Mouse (Mus musculus): ENCODE data around the gene Siah3.
A peak's percentile ranks its signal among the peaks of the same experiment; 100 is the strongest.

Siah3 gene

DNA sequence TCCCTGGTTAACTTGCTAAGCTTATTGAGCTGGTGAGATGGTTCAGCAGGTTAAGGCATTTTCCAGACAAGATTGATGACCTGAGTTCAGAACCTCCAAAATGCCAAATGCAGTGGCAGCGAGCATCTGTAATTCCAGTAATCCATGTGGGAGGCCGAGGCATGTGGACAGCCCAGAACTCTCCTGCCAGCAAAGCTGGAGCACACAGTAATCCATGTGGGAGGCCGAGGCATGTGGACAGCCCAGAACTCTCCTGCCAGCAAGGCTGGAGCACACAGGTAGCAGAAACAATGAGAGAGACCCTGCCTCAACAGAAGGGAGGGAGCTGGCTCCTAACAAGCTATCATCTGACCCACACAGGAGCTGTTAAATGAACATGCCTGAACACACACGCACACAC, 13.2 kb downstream of the Siah3 start:
- DNase-seq, result no peak

DNA sequence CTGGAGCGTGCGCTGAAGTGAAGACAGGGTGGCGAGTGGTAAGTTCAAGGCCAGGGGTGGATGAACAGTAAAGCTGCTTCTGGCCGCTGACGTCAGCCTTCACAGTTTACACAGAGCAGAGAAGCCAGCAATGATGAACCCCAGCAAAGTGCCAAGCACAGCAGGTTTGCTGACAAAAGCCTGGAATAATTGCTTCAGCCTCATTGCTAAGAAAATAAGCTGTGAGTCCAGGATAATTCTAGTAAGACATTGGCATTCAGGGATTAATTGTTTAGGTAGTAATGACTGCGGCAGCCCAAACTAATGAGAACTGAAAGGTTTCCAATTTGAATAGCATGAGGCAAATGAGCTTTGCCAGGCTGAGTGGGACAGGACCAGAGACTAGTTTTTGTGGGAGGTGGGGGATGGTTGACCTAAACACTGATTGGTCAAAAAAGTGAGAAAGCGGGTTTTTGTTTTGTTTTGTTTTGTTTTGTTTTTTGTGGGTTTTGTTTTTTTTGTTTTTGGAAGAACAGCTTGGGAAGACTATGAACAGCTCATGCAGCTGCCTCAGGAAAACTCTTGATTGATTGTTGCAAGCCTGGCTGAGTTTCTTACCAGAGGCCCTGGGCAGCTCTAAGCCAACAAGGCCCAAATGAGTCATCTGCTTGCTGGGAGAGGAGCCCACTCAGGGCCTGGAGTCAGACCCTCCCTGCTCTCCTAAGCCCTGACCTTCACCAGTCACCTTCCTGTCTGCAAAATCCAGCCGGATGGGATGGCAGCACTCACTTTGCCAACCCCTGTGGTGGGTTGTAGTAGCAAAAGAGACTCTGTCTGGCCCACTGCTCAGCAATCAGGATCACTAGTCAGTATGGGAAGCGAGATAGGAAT, 17.5 kb downstream of the Siah3 start:
- DNase-seq, result no peak

DNA sequence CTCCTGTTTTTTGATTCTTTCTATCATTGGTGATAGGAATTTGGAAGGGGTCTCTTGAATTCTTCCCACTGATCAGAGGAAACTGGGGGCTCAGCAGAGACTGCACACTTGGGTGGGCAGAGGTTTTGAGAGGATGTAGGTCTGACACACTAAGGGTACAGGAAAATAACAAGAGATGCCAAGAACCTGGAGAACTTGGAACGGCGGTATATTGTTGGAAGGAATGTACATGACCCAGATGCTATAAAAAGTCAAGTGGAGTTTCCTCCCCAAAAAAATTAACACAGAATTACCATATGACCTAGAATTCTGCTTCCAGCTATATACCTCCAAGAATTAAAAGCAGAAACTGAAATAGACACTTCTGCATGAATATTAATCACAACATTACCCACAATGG, 20.1 kb downstream of the Siah3 start:
- DNase-seq, result no peak

DNA sequence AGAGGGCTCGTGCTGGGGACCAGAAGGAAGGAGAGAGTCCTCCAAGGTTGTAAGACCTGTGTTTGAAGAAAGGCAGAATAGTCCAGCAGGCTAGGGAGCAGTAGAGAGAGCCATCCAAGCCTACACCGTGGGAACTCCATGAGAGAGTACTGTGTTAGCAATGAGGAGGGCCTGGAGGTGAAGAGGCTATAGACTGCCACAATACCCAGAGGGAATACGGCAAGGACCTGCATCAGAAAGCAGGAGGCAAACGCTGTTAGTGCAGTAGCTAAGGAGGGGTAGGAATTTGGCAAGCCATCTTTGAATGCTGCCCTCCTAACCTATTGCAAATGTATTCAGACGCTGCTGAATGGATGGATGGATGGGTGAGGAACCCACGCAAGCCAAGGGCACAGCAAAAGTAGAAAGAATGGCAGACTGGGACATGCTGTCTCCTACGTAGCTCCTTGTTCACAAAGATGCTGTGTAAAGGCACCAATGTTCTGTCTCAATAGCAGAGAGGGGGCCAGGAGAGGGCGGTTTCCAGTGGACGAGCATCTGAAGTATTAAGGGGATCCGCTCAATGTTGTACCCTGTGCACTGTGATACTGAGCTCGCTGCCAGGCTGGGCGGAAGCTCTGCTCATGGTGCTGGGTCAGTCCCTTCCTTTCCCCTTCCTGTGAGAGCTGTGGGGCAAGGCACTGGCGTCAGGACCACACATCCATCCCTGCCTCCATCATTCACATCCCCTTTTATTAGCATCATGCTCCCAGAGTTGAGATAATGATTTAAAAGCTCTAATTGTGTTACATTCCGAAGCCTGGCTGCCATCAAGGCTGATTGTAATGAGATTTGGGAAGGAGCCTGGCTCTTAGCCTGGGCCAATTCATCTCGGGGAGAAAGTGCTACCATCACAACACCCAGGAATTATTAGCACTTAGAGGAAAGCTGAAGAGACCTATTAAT, 26.7 kb downstream of the Siah3 start:
- DNase-seq, result no peak

DNA sequence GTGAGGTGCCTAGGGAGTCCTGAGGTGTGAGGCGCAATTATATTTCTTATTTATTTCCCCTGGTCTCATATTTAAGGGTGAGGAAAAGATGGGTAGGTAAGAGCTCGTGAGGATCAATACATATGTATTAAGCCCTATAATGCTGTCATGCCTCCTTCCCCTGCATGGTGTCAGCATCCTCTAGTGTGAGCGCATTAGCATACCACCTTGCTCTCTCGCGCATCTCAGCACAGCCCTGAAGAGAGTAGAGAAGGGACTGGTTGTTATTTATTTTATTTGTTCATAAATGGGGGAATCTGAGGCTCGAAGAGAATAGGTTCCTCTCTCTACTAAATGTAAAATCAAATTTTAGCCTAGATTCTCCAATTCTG, 27.4 kb downstream of the Siah3 start:
- DNase-seq, result no peak

GRCm38 (mm10) chr14:75487932-75488331, 32.1 kb downstream of the Siah3 start:
- DNase-seq, result no peak

DNA sequence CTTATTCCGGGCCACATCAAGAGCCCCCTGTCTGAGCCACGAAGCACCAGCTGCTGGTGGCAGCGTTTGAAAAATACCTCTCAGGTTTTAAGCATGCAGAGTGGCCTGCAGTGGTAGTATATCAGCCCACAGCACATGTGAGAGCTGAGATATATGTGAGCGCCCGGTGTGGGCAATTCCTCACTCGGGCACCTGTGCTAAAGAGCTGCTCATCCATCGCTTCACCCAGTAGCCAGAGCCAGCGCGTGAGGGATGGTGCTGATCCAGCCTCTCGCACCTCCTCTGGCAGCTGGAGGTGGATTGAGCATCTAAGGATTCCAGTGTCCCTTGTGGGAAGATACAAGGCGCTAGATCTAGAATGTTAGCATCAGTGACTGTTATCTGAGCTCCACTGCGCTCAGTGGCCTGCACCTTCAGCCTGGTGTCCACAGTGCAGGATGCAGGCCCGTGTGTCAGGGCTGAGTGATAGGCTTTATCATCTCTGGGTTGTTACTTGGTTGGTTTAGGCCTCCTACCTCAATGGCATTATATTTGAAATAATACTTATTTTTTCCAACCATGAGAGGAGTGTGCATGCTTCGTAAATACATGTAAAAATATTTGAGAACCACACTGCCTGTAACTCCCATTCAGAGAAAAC, 37.9 kb downstream of the Siah3 start:
- DNase-seq, result no peak

GRCm38 (mm10) chr14:75494926-75495325, 39.1 kb downstream of the Siah3 start:
- no peak for DNase-seq

DNA sequence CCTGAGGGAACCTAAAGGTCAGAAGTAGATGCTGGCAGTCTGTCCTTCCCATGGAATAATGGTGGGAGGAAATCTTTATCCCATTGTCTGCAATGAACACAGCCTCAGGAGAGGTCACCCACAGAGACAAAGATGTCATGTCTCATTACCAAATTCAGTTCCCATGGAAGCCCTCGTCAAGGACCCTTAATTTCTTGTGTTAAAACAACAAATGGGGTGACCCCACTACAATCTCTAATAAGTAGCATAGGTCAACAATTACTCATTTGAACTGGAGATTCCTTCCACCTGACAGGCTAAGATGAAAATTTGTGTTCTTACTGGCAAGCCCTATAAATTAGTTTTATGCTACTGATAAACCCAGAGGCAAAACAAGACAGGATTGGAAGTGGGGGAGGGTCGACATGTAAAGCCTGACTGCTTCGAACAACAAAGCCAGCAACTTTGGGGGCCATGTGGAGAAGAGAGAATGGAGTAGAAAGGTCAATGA, 45.8 kb downstream of the Siah3 start:
- DNase-seq, result no peak

GRCm38 (mm10) chr14:75502446-75502845, 46.7 kb downstream of the Siah3 start:
- peak; percentile 10 for DNase-seq

DNA sequence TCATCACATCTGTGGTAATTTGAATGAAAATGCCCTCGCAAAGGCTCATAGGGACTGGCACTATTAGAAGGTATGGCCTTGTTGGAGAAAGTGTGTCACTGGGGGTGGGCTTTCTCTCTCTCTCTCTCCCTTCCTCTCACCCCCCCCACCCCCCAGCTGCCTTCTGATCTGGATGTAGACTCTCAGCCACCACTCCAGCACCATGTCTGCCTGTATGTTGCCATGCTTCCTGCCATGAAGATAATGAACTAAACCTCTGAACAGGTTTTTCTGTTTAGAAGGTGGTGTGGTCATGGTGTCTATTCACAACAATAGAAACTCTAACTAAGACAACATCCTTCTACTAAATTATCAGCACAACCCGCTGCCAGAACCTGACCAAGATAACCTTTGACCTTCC, 48.5 kb downstream of the Siah3 start:
- DNase-seq, result no peak

- no peak for DNase-seq
Observed at GRCm38 (mm10) chr14:75505126-75505840, 49.5 kb downstream of the Siah3 start.

DNA sequence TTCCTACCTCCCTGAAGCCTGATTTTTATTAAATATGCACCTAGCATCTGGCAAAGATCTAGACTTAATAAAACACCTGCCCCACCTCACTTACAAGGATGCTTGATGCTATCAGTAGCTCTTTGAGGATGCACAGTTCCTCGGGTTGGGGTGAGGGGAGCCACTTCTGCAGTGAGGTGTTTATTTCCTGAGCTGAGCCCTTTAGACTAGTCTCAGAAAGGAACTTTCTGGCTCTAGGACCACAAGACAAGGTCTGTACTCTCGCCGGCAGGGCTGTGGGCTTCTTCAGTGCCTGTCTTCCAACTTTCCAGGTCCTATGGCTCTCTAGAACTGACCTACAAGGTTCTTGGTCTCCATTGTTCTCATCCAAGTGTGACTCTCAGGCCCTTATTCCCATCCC, 50.5 kb downstream of the Siah3 start:
- no peak for DNase-seq

- no peak for DNase-seq
Observed at GRCm38 (mm10) chr14:75510125-75510524, 54.3 kb downstream of the Siah3 start.

DNA sequence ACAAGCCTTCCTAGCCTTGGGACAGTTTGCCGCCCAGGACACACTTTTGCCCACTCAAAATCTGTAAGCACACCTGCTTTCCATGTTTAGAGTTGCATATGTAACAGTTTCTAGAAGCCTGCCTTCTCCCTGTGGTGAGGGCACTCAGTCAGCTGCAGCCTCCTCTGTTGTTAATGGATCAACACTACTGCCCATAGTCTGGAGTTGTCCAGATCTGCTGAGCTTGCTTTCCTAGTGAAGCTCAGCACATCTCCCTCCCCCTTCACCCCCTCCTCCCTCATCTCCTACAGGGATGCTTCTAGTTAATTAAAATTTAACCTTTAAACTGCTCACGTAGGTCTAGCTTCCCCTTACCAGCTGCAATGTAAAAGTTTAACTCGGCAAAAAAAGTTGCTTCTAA, 57.2 kb downstream of the Siah3 start:
- no peak for DNase-seq

GRCm38 (mm10) chr14:75516161-75516560, 60.4 kb downstream of the Siah3 start:
- no peak for DNase-seq

DNA sequence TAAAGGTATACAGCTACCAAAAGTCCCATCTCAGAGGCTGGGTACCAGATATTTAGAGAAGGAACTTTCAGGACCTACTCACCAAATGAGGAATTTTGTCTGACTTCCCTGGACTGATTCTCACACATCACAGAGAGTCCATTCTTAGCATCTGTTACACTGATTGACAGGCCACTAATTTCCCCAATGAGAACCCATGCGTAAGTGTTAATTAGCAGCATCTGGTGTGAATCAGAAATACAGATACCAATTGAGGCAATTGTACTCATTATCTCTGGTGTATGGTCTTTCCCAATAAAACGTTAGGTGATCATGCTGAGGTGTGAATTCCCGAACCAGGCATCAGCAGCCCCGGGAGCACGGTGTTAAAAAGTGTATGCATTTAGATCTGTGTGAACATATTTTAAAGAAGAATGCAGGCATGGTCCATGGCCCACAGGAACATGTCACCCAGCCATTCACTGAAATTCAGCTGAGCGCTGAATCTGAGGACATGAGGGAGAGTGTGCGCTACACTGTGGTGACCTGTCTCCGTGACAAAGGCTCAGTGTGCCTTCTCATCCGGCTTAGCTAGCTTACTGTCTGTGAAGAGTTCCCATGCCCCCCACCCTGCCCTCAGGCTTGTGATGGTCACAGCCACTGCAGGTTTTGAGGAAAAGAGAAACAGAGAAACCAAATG, 61.3 kb downstream of the Siah3 start:
- no peak for DNase-seq

GRCm38 (mm10) chr14:75518196-75518887, 62.6 kb downstream of the Siah3 start:
- DNase-seq, result no peak

DNA sequence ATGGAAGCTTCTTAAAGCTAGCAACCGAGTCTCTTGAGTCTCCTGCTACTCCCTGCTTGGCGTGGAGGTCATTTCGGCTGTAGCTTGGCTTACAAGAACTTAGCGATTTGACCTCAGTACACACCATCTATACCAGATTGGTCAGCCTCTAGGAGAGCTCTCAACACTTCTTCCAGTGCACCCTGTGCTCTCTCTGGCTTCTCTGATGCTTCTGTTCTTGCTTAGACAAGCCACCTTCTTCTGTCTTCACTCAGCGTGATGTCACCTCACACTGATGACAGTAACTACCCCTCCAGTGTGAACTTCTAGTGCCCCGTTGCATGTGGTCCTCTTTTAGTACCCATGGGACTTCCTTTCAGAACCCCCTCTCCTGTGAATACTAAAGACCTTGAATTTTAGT, 63.1 kb downstream of the Siah3 start:
- no peak for DNase-seq

DNA sequence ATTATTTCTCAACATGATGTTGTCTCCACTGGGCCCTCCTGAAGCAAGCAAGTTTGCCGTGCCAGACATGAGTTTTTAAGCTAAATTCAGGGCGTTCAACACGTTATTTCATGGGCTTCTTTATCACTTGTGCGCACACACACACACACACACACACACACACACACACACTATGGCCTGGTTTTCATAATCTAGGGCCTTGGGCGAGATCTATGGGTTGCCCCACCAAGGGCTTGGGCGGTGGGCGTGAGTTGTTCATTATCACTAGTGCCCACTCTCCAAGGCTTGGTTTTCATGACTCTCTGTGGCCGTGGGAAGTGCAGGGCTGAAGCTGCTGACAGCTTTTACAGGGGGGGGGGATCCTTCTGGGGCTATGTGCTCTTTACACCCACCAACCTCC, 63.9 kb downstream of the Siah3 start:
- DNase-seq, result no peak

DNA sequence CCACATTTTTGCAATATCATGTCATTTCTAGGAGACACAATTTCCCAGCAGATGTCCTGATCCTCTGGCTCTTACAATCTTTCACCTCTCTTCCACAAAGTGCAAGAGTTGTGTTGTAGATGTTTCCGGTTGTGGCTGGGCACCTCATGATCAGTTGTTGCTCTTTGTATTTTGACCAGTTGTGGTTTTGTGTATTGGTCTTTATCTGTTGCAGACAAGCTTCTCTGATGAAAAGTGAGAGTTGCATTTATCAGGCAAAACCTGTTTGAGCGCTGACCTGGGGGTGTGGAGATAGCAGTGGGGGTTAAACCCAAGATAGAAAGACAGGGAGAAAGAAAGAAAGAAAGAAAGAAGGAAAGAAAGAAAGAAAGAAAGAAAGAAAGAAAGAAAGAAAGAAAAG, 68.9 kb downstream of the Siah3 start:
- DNase-seq, result no peak

Measured in cerebellum, adult 9-10 months (tissue).